ENCODE assay signal across 8 mouse cellular contexts in genomic region chr11:98740393-98741050, GRCm38 (mm10). TPM values are rescaled to one million over a fixed set of nuclear protein-coding genes. Genes with fewer than 3 reads are reported as not detected.
DNase-seq lines count a peak whose midpoint lies in the region; ATAC-seq lines count a peak whose summit lies in the region.

Gene Thra (plus strand): TSS chr11:98740638.

- WGBS in hindbrain, embryonic 13.5 days = 0% methylated on average over 22 of the region's 22 CpGs

- peaks cover 65% of the 10 kb centered on the region for H3K4me1 ChIP-seq in hindbrain, embryonic 13.5 days (replicated peaks)

- H3K9ac ChIP-seq in hindbrain, embryonic 13.5 days = peak within 1 kb of the TSS; percentile 99

- peak within 1 kb of the TSS; percentile 92 for H3K4me3 ChIP-seq in hindbrain, embryonic 13.5 days

- peak; percentile 53; the same call in 1 of the 2 replicates for ATAC-seq in hindbrain, embryonic 13.5 days (ENCODE audit: low FRiP score)

- peak within 1 kb of the TSS; percentile 100 for H3K27ac ChIP-seq in hindbrain, embryonic 13.5 days

- DNase-seq in layer of hippocampus, adult 11-12 months (ENCODE audit: low spot score) = peak; percentile 70
- DNase-seq in layer of hippocampus, adult 9-10 months (ENCODE audit: low spot score) = no peak
- DNase-seq in cerebellum, postnatal 14 days = peak; percentile 75 to 78
- DNase-seq in gastrocnemius, adult 18-20 months (ENCODE audit: low spot score) = peak; percentile 79
- peak; percentile 64 for DNase-seq in left cerebral cortex, adult 11 months (ENCODE audit: low spot score)
- peak; percentile 62 for DNase-seq in lung, postnatal 25 days (ENCODE audit: low spot score)
- DNase-seq in right cerebral cortex, postnatal 25 days = peak; percentile 76

- H3K4me2 ChIP-seq in hindbrain, embryonic 13.5 days = peak within 1 kb of the TSS; percentile 96

- H3K36me3 ChIP-seq in hindbrain, embryonic 13.5 days = no peaks in the 10 kb centered on the region

- no peaks in the 10 kb centered on the region for H3K9me3 ChIP-seq in hindbrain, embryonic 13.5 days

- H3K27me3 ChIP-seq in hindbrain, embryonic 13.5 days = no peaks in the 10 kb centered on the region

RNA-seq across cellular contexts. Expression of gene Thra, which starts in this region (rescaled TPM):
- 10 to 100 TPM; 78.3 to 85.2 TPM for total RNA-seq in gastrocnemius, adult 18-20 months (2021)
- 117 and 122 TPM in 2 replicates for polyA plus RNA-seq in hindbrain, embryonic 13.5 days (2015; fragmentation: Nextera tagmentation; extraction: Ambion mirVana)
